Mouse (Mus musculus) liver, adult 2 months (tissue): ENCODE data around the gene Elac2. TPM values are rescaled to one million over a fixed set of nuclear protein-coding genes. Genes with fewer than 3 reads are reported as not detected.

Experiments used
- DNase-seq: peaks from one replicate; pipeline ENCODE4 v3.0.0-alpha.2; 2011; ENCODE audit warnings: low read depth, low spot score; ENCODE audit errors: extremely low read depth
- H3K27ac ChIP-seq: fragments of 200-500 bp; replicated peaks from 2 replicates; pipeline ENCODE4 v1.5.1; 2012; ENCODE audit warnings: low read depth, mild to moderate bottlenecking, control low read depth, inconsistent platforms, low read length; ENCODE audit not compliant: insufficient read depth
- H3K27me3 ChIP-seq: fragments of 200-500 bp; 2 replicates; pipeline ENCODE4 v1.6.1; 2012; ENCODE audit warnings: mild to moderate bottlenecking, moderate library complexity, low read length, inconsistent platforms; ENCODE audit not compliant: control insufficient read depth, insufficient read depth
- H3K36me3 ChIP-seq: fragments of 200-500 bp; 2 replicates; pipeline ENCODE4 v1.6.1; 2012; ENCODE audit warnings: low read length, inconsistent platforms; ENCODE audit not compliant: control insufficient read depth, insufficient read depth
- H3K4me1 ChIP-seq: fragments of 200-500 bp; 2 replicates; pipeline ENCODE4 v1.6.1; 2011; ENCODE audit warnings: low read length; ENCODE audit not compliant: control insufficient read depth, insufficient read depth
- H3K4me3 ChIP-seq: fragments of 200-500 bp; 2 replicates; pipeline ENCODE4 v1.5.1; 2011; ENCODE audit warnings: low read depth, mild to moderate bottlenecking, control low read depth, low read length, moderate library complexity; ENCODE audit not compliant: insufficient read depth
- H3K79me2 ChIP-seq: fragments of 200-500 bp; 2 replicates; pipeline ENCODE4 v1.6.1; 2012; ENCODE audit warnings: inconsistent platforms, mild to moderate bottlenecking, low read length, moderate library complexity; ENCODE audit not compliant: control insufficient read depth, insufficient read depth
- H3K9ac ChIP-seq: fragments of 200-500 bp; 2 replicates; pipeline ENCODE4 v1.6.1; 2012; ENCODE audit warnings: low read depth, mild to moderate bottlenecking, control low read depth, inconsistent platforms, low read length
- CTCF ChIP-seq: fragments of 200-500 bp; IDR thresholded peaks from 2 replicates; pipeline ENCODE4 v1.5.1; 2011; ENCODE audit warnings: low read depth, low read length, control low read depth
- POLR2A ChIP-seq: fragments of 200-500 bp; IDR thresholded peaks from 2 replicates; pipeline ENCODE4 v1.6.1; 2011; ENCODE audit warnings: low read length, control low read depth; ENCODE audit not compliant: insufficient read depth; ENCODE audit errors: extremely low read depth
- WGBS: fragments of 180-500 bp; shearing (Covaris S2); methylation state at CpG from one replicate; pipeline ENCODE4 v1.1.7; 2018; 5-methylcytosine and 5-hydroxymethylcytosine counted together
- polyA plus RNA-seq: library from polyadenylated mRNA; depleted of rRNA; stranded (reverse); fragments of >200 nt; gene quantifications from 2 replicates; pipeline ENCODE4 v1.2.3, GENCODE M21; 2012
- total RNA-seq: library from RNA; depleted of rRNA; stranded (reverse); fragments of >200 nt; gene quantifications from 2 replicates; pipeline ENCODE4 v1.2.3, GENCODE M21; 2014

Elac2 gene
- total and polyA plus RNA-seq, 2 experiments: 11.2 to 14.8 TPM

- TF ChIP-seq POLR2A (no peak), CTCF (no peak)
Observed at GRCm38 (mm10) chr11:64956962-64957729, 21.7 kb upstream of the Elac2 start.

GRCm38 (mm10) chr11:64962629-64963028 is 16.2 kb upstream of the Elac2 start:
- H3K4me1 ChIP-seq: no peaks in the 10 kb centered on the region
- no peaks in the 10 kb centered on the region for H3K79me2 ChIP-seq
- H3K4me3 ChIP-seq: no peak overlapping the region
- no peak overlapping the region for H3K9ac ChIP-seq
- no peaks in the 10 kb centered on the region for H3K36me3 ChIP-seq
- no peak overlapping the region for H3K27ac ChIP-seq
- WGBS: 83% methylated on average over 2 of the region's 2 CpGs
- no peak for DNase-seq
- TF ChIP-seq CTCF (no peak), POLR2A (no peak)
- no peaks in the 10 kb centered on the region for H3K27me3 ChIP-seq

More at GRCm38 (mm10) chr11:64956962-64957729, 21.7 kb upstream of the Elac2 start:
- Histone ChIP-seq H3K27me3 (no peaks in the 10 kb centered on the region), H3K27ac (no peak overlapping the region), H3K4me3 (no peak overlapping the region), H3K4me1 (no peaks in the 10 kb centered on the region), H3K9ac (no peak overlapping the region), H3K36me3 (no peaks in the 10 kb centered on the region), H3K79me2 (no peaks in the 10 kb centered on the region)
- WGBS: 23% methylated on average over 16 of the region's 16 CpGs
- no peak for DNase-seq

- Histone ChIP-seq H3K4me1 (no peaks in the 10 kb centered on the region), H3K36me3 (no peaks in the 10 kb centered on the region), H3K4me3 (no peak overlapping the region), H3K9ac (no peak overlapping the region), H3K79me2 (no peaks in the 10 kb centered on the region), H3K27ac (no peak overlapping the region), H3K27me3 (no peaks in the 10 kb centered on the region)
- no peak for TF ChIP-seq POLR2A
- peak; percentile 62 for TF ChIP-seq CTCF
- WGBS: 4% methylated on average over 3 of the region's 3 CpGs
- DNase-seq: peak; percentile 26
Observed at GRCm38 (mm10) chr11:64968507-64968906, 10.3 kb upstream of the Elac2 start.

GRCm38 (mm10) chr11:64968939-64969342 is 9.9 kb upstream of the Elac2 start:
- Histone ChIP-seq H3K9ac (no peak overlapping the region), H3K27ac (no peak overlapping the region), H3K4me3 (no peak overlapping the region), H3K79me2 (no peaks in the 10 kb centered on the region), H3K27me3 (no peaks in the 10 kb centered on the region), H3K4me1 (no peaks in the 10 kb centered on the region), H3K36me3 (no peaks in the 10 kb centered on the region)
- no peak for DNase-seq
- TF ChIP-seq CTCF (no peak), POLR2A (no peak)
- whole genome bisulfite sequencing: 60% methylated on average over 4 of the region's 4 CpGs

- no peak for DNase-seq
- no peak for TF ChIP-seq POLR2A
- no peak for TF ChIP-seq CTCF
- H3K4me3 ChIP-seq: no peak overlapping the region
- H3K9ac ChIP-seq: no peak overlapping the region
- WGBS: 79% methylated on average over 3 of the region's 3 CpGs
- no peaks in the 10 kb centered on the region for H3K36me3 ChIP-seq
- no peaks in the 10 kb centered on the region for H3K27me3 ChIP-seq
- no peaks in the 10 kb centered on the region for H3K79me2 ChIP-seq
- H3K4me1 ChIP-seq: no peaks in the 10 kb centered on the region
- no peak overlapping the region for H3K27ac ChIP-seq
Observed at GRCm38 (mm10) chr11:64971471-64971988, 7.3 kb upstream of the Elac2 start.

- no peak for DNase-seq
- WGBS: 68% methylated on average over 2 of the region's 2 CpGs
- Histone ChIP-seq H3K79me2 (no peaks in the 10 kb centered on the region), H3K9ac (no peak overlapping the region), H3K27ac (no peak overlapping the region), H3K27me3 (no peaks in the 10 kb centered on the region), H3K36me3 (no peaks in the 10 kb centered on the region), H3K4me3 (no peak overlapping the region), H3K4me1 (no peaks in the 10 kb centered on the region)
- no peak for TF ChIP-seq CTCF
- no peak for TF ChIP-seq POLR2A
Observed at GRCm38 (mm10) chr11:64972418-64972817, 6.4 kb upstream of the Elac2 start.
